Mouse (Mus musculus): ENCODE measurements around the gene Szt2. TPM values are rescaled to one million over a fixed set of nuclear protein-coding genes. Genes with fewer than 3 reads are reported as not detected.

Gene Szt2
- polyA plus RNA-seq, 1 experiment from 2014 or later = 10.4 TPM

Other genes with a start within 250 kb of the Szt2 start
- gene Kdm4a, start 229.2 kb downstream of the Szt2 start, polyA plus RNA-seq (2014; fragmentation: Nextera tagmentation; extraction: Ambion mirVana) = 22.8 and 23.6 TPM in 2 replicates
- 29.1 and 29.2 TPM in 2 replicates for gene Ptprf, start 117.9 kb downstream of the Szt2 start, polyA plus RNA-seq (2014; fragmentation: Nextera tagmentation; extraction: Ambion mirVana)
- 141 and 149 TPM in 2 replicates for gene Med8, start 64 bp upstream of the Szt2 start, polyA plus RNA-seq (2014; fragmentation: Nextera tagmentation; extraction: Ambion mirVana)
- 153 and 161 TPM in 2 replicates for gene Elovl1, start 18.8 kb upstream of the Szt2 start, polyA plus RNA-seq (2014; fragmentation: Nextera tagmentation; extraction: Ambion mirVana)
- gene Cdc20, start 28.1 kb upstream of the Szt2 start, polyA plus RNA-seq (2014; fragmentation: Nextera tagmentation; extraction: Ambion mirVana) = 315 and 340 TPM in 2 replicates
- gene Mpl, start 48.2 kb upstream of the Szt2 start, polyA plus RNA-seq (2014; fragmentation: Nextera tagmentation; extraction: Ambion mirVana) = 32.7 and 35.9 TPM in 2 replicates
- 14.1 and 16.0 TPM in 2 replicates for gene Tie1, start 80.8 kb upstream of the Szt2 start, polyA plus RNA-seq (2014; fragmentation: Nextera tagmentation; extraction: Ambion mirVana)
- 4.8 and 6.1 TPM in 2 replicates for gene 2610528J11Rik, start 117.7 kb upstream of the Szt2 start, polyA plus RNA-seq (2014; fragmentation: Nextera tagmentation; extraction: Ambion mirVana)
- 0.70 and 0.94 TPM in 2 replicates for gene Tmem125, start 134.8 kb upstream of the Szt2 start, polyA plus RNA-seq (2014; fragmentation: Nextera tagmentation; extraction: Ambion mirVana)
- gene Cfap57, start 211.5 kb upstream of the Szt2 start, polyA plus RNA-seq (2014; fragmentation: Nextera tagmentation; extraction: Ambion mirVana) = 0.82 and 0.86 TPM in 2 replicates
- 239 and 247 TPM in 2 replicates for gene Ebna1bp2, start 211.5 kb upstream of the Szt2 start, polyA plus RNA-seq (2014; fragmentation: Nextera tagmentation; extraction: Ambion mirVana)
- gene Olfr62, start 249.7 kb upstream of the Szt2 start, polyA plus RNA-seq (2014; fragmentation: Nextera tagmentation; extraction: Ambion mirVana) = not detected in 2 replicates